25 mouse cellular contexts compared by ENCODE assay signal in the genomic region with DNA sequence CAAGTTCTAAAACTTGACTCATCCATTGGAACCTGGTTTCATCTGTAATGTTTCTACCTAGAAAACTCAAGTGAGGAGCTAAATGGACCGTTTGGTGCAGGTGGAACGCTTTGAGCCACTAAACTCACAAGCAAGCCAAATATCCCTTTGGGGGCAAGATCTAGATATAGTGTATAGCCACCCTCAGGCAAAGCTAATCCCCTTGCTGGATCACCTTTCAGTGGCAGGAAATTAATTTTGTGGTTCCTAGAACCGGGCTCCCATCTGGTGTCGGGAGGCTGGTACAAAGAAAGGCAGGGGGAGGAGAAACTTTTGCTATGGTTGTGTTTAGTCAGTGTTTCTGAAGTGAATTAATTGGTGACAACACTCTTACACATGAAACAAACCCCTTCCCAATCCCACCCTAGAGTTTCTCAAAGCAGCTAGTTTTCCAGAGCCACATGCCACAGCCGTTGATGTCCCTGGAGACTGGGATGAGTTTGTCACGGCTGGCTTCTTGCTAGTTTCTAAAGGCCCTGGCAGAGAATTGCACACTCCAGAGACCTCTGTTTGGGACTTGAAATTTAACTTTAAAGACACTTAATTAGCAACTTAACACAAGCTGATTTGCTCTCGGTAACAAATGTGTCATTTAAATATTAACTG. TPM values are rescaled to one million over a fixed set of nuclear protein-coding genes. Genes with fewer than 3 reads are reported as not detected.
DNase-seq lines count a peak whose midpoint lies in the region; TF ChIP-seq lines count a peak whose summit lies in the region.
"Had no signal": no experiment of that assay in that cellular context is flagged by ENCODE, and none has a peak within 500 bp of the region (broad histone marks: within the 10 kb centered on the region; RNA-seq: fewer than 3 reads in every experiment).

No protein-coding gene starts in this region.

- 58% methylated on average over 7 of the region's 7 CpGs for WGBS in lung, adult 2 months

- peak; percentile 43 for DNase-seq in heart, adult 8-10 months (ENCODE audit: low spot score)
- DNase-seq in heart, postnatal 25 days (ENCODE audit: low spot score): no peak
- DNase-seq in lung, adult 2 months: peak; percentile 33
- DNase-seq in lung, postnatal 10 days: no peak
- DNase-seq in MN1 (ENCODE audit: low spot score): peak; percentile 34
- peak; percentile 61 for DNase-seq in brain, embryonic 14.5 days (ENCODE audit: low read depth)
- DNase-seq in adrenal gland, postnatal 14 days: no peak
- DNase-seq: adrenal gland, adult 2 months; cerebellum, adult 8-10 months; cerebellum, postnatal 25 days; gastrocnemius, postnatal 10 days; heart, postnatal 14 days; liver; lung, postnatal 4 days; retina, postnatal 1 day; right cerebral cortex, postnatal 14 days; thymus, postnatal 4 days had no signal

- TF ChIP-seq POLR2A in lung, adult 2 months (IDR thresholded peaks at IDR 0.05; ENCODE audit: borderline replicate concordance, extremely low read depth, low read depth, low read length): no peak
- no peak for TF ChIP-seq POLR2A in brain, embryonic 14.5 days (IDR thresholded peaks at IDR 0.05; ENCODE audit: borderline replicate concordance, extremely low read depth, insufficient read depth, insufficient read length, poor library complexity, severe bottlenecking)

- no peak overlapping the region for H3K4me3 ChIP-seq in lung, adult 2 months (replicated peaks; ENCODE audit: extremely low read depth, low read depth, low read length)
- H3K4me3 ChIP-seq: embryonic facial prominence, embryonic 12.5 days; erythroblast, embryonic 14.5 days; heart, embryonic 13.5 days; hindbrain, embryonic 12.5 days; kidney, embryonic 15.5 days; lung, embryonic 15.5 days; neural tube, embryonic 15.5 days had no signal

- intact Hi-C loops in heart, postnatal 25 days (cut with DNase I): loop anchor here (5.0 kb wide), 2 partner anchors 75 to 130 kb away; a partner anchor contains a TSS

- no peak for TF ChIP-seq CTCF in lung, adult 2 months (IDR thresholded peaks at IDR 0.05; ENCODE audit: insufficient read depth, low read length)
- no peak for TF ChIP-seq CTCF in brain, embryonic 14.5 days (IDR thresholded peaks at IDR 0.05; ENCODE audit: borderline replicate concordance, extremely low read depth, insufficient read depth, insufficient read length)

- H3K4me1 ChIP-seq in lung, adult 2 months (ENCODE audit: control insufficient read depth, insufficient read depth, low read length): peaks cover 23% of the 10 kb centered on the region

RNA-seq across cellular contexts. Expression of a gene that starts 19.7 kb away (rescaled TPM):
- 10 to 100 TPM; 39.1 to 62.3 (median 45.0) TPM for total RNA-seq in heart, adult 8-10 months (2022)
- 10 to 100 TPM; 46.3 to 59.1 TPM for total RNA-seq in heart, postnatal 25 days (2021)
- polyA plus RNA-seq in lung, adult 2 months (2012; rRNA removed): 83.1 and 140 TPM in 2 replicates
- 57.4 and 59.4 TPM in 2 replicates for polyA plus RNA-seq in brain, embryonic 14.5 days (2012; rRNA removed)
- total RNA-seq in adrenal gland, postnatal 14 days (2021): 18.2 and 24.5 TPM in 2 replicates
- total RNA-seq: granulocyte monocyte progenitor cell, adult 5-6 weeks had no signal

Comparison
In these comparisons a context has a peak if more than half of its experiments do, and no peak if none do; other contexts are left out.
1. DNase-seq: peak in heart, adult 8-10 months (single experiment), lung, adult 2 months (single experiment), MN1 (single experiment) and brain, embryonic 14.5 days (single experiment); none in heart, postnatal 25 days (single experiment), lung, postnatal 10 days (single experiment) and adrenal gland, postnatal 14 days (single experiment).